Mouse (Mus musculus) lung, postnatal 0 days (tissue): ENCODE measurements at regions not wholly inside any gene's neighbourhood (a gene's known extent, or its start where the extent isn't known, plus 50 kb on each side); places are given as distances from the start of the nearest gene placed in this dataset.

Experiments
- CTCF ChIP-seq: IDR thresholded peaks from 2 replicates; pipeline ENCODE4 v1.5.1; 2016; ENCODE audit warnings: antibody characterized with exemption, mild to moderate bottlenecking
- EP300 ChIP-seq: IDR thresholded peaks from 2 replicates; pipeline ENCODE4 v1.6.1; 2016; ENCODE audit warnings: antibody characterized with exemption, mild to moderate bottlenecking, control low read depth

DNA sequence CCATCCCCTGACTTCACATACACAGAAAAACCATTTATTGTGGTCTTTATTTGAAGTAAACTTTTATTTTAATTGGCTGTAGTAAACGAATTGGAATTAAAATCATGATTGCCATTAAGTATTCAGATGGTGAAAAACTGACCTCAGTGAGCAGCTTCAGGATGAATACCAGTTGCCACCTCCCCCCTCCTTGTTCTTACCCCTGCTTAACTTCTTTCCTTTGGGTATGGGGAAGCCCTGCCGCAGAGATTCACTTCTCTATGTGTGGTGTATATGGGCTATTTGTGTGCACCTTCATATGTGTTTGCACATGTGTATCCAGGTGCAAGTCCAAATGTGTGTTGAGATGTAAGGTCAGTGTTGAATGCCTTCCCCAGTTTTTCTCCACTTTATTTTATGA is 218.2 kb downstream of the Hs3st1 start:
- no peak for TF ChIP-seq CTCF
- TF ChIP-seq EP300: no peak
